Mouse (Mus musculus) limb, embryonic 10.5 days (tissue): Measurements from ENCODE around the gene Dpp4. TPM values are rescaled to one million over a fixed set of nuclear protein-coding genes. Genes with fewer than 3 reads are reported as not detected.

Experiments used
- DNase-seq: peaks from one replicate; pipeline ENCODE4 v3.0.0-alpha.2; 2017; ENCODE audit warnings: low spot score
- H3K27ac ChIP-seq: fragments of 300-500 bp; sonication (generic); 2 replicates; pipeline ENCODE4 v1.5.1; 2016; ENCODE audit warnings: mild to moderate bottlenecking
- H3K27me3 ChIP-seq: fragments of 300-500 bp; sonication (generic); 2 replicates; pipeline ENCODE4 v1.6.1; 2016; ENCODE audit warnings: low read depth, mild to moderate bottlenecking; ENCODE audit not compliant: poor library complexity, severe bottlenecking
- H3K36me3 ChIP-seq: fragments of 300-500 bp; sonication (generic); 2 replicates; pipeline ENCODE4 v1.6.1; 2016; ENCODE audit warnings: mild to moderate bottlenecking, moderate library complexity
- H3K4me1 ChIP-seq: fragments of 300-500 bp; sonication (generic); 2 replicates; pipeline ENCODE4 v1.6.1; 2016
- H3K4me3 ChIP-seq: fragments of 300-500 bp; sonication (generic); 2 replicates; pipeline ENCODE4 v1.5.1; 2016; ENCODE audit warnings: mild to moderate bottlenecking, moderate library complexity
- H3K9me3 ChIP-seq: fragments of 300-500 bp; sonication (generic); replicated peaks from 2 replicates; pipeline ENCODE4 v1.6.1; 2016; ENCODE audit warnings: mild to moderate bottlenecking
- WGBS: fragments of 180-500 bp; shearing (Covaris S2); methylation state at CpG from one replicate; pipeline ENCODE4 v1.1.7; 2016; 5-methylcytosine and 5-hydroxymethylcytosine counted together
- polyA plus RNA-seq: library from polyadenylated mRNA; unstranded; fragments of >200 nt; fragmentation: Nextera tagmentation; extraction: Ambion mirVana; gene quantifications from 2 replicates; pipeline ENCODE4 v1.2.1, GENCODE M21; 2016

Dpp4 gene
- polyA plus RNA-seq, 1 experiment from 2014 or later, result 0.23 TPM

DNA sequence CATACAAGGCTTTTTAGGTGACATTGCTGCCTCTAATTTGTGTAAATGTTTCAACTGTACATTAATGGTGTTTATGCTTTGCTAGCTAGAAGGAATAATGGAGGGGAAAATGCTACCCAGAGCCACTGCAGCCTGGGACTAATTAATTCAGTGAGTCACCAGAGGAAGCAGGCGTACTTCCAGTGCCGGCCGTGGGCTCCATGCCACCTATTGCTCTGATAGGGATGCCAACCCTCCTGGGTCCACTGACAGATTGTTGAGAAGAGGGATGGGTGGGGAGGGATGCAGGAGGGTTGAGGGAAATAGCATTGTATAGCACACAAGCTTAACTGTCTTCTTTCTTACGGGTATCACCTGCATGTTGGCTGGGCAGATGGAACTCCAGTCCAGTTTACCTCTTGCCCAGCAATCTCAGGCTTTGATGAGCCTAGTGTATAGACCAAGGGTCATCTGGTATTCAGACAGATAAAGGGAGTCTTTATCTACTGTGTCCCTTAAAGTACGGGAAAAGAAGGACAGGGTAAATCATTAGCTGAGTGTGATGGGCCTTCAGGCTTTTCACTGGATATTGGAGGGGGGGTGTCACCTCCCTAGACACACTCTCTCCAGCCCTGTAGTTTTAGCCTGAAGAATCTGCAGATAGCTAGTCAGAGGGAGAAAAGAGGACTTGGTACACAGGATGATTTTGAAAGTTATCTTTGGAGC is 43.5 kb downstream of the Dpp4 start:
- H3K4me3 ChIP-seq, result no peak overlapping the region
- H3K27ac ChIP-seq, result no peak overlapping the region
- no peaks in the 10 kb centered on the region for H3K9me3 ChIP-seq
- no peaks in the 10 kb centered on the region for H3K27me3 ChIP-seq
- H3K36me3 ChIP-seq, result no peaks in the 10 kb centered on the region
- H3K4me1 ChIP-seq, result no peaks in the 10 kb centered on the region
- 87% methylated on average over 5 of the region's 5 CpGs for WGBS
- DNase-seq, result no peak

DNA sequence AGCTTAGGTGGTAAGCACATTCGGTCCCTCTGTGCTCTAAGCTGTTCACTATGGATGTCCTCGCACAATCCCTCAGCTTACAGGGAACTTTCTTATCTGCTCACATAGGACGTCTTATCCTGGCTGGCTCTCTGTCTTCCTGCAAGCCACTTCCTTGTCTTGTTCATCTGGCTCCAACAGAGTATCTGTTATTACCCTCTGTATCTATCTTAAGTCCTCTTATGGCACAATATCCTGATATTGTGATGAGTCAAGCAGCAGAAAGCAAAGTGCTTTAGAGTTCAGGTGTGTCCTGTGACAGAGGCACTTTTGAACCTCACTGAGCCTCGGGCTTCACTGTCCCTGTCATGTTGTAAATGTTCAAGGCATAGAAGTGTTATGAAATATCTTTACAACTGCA is 48.4 kb downstream of the Dpp4 start:
- WGBS, result 86% methylated on average over 4 of the region's 4 CpGs
- Histone ChIP-seq H3K36me3 (no peaks in the 10 kb centered on the region), H3K4me1 (no peaks in the 10 kb centered on the region), H3K4me3 (no peak overlapping the region), H3K27ac (no peak overlapping the region), H3K27me3 (no peaks in the 10 kb centered on the region), H3K9me3 (no peaks in the 10 kb centered on the region)
- no peak for DNase-seq

DNA sequence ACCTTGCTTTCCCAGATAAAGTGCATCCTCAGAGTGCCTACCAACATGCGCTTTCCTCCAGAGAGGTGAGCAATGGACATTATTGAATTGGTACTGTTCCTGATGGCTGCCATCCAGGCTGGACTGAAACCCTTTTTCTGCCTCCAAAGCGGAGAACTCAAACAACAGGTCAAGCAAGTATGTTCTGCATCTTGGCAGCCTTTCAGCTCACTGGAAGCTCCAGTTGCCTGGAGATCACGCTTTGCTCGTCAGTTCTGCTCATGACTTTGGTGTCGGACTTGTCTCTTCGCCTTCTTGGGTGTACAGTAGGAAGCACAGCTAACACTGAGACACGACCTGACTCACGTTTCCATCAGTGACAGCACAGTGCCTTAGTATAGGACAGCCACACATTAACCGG is 49.8 kb downstream of the Dpp4 start:
- Histone ChIP-seq H3K4me3 (no peak overlapping the region), H3K4me1 (no peaks in the 10 kb centered on the region), H3K27me3 (no peaks in the 10 kb centered on the region), H3K36me3 (no peaks in the 10 kb centered on the region), H3K27ac (no peak overlapping the region), H3K9me3 (no peaks in the 10 kb centered on the region)
- 93% methylated on average over 9 of the region's 9 CpGs for WGBS
- DNase-seq, result no peak

DNA sequence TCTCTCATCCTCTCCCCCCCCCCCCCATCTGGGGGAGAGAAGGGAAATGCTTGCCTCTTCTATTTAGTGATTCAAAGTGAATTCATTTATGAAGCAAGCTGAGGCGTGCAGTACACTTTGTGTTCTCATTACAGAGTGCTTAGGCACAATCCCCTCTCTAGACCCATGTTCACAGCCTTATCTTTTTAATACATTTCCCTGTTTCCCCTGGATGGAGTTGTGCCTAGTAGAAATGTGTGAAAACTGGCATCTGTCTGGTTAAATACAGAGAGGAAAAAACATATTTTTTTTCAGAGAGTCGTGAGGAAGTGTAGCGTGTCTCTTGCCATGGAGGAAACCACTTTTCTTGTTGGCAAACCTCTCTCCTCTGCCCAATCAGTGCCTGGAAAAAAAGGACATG is 50.5 kb downstream of the Dpp4 start:
- no peaks in the 10 kb centered on the region for H3K36me3 ChIP-seq
- H3K27ac ChIP-seq, result no peak overlapping the region
- H3K4me3 ChIP-seq, result no peak overlapping the region
- 98% methylated on average over 3 of the region's 3 CpGs for WGBS
- no peaks in the 10 kb centered on the region for H3K9me3 ChIP-seq
- H3K27me3 ChIP-seq, result no peaks in the 10 kb centered on the region
- DNase-seq, result no peak
- H3K4me1 ChIP-seq, result no peaks in the 10 kb centered on the region

DNA sequence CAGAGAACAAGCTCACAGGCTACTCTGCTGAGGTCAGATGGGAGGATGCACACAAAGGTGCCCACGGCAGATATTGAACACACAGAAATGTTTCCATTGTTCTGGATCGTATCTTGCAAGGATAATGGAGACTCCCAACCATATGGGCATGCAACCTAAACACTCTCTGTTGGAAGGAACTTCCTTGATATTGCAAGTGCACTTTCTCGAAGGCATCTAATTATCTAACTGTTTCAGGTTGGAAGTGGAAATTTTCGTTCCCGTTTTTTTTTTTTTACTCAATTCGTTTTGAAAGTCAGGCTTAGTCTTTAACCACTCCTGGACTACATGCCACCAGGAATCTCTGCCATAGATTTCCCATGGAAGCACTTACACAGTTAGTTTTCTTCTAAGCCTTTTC is 51.2 kb downstream of the Dpp4 start:
- Histone ChIP-seq H3K27ac (no peak overlapping the region), H3K27me3 (no peaks in the 10 kb centered on the region), H3K4me1 (0 out of 2 replicates have a peak, but pooled peaks cover under 1% of the 10 kb centered on the region), H3K9me3 (no peaks in the 10 kb centered on the region), H3K4me3 (no peak overlapping the region), H3K36me3 (no peaks in the 10 kb centered on the region)
- WGBS, result 84% methylated on average over 6 of the region's 6 CpGs
- no peak for DNase-seq

DNA sequence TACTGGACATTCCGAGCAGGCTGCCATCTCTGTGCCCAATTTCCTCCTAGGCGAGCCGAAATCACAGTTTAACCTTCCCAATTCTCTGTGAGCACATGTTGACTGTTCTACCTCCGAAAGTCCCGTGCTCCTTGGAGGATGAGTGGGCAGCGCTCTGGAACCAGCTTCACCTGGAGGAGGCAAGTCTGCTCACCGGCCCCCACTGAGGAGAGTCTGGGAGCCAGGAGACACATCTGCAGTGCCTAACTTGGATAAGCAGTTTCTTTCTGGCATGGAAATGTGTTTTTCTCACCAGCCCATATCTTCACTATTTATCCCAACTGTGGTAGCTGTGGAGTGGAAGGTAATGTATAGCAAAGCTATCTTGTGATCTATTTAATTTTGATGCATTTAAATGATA is 54.8 kb downstream of the Dpp4 start:
- no peaks in the 10 kb centered on the region for H3K27me3 ChIP-seq
- H3K27ac ChIP-seq, result no peak overlapping the region
- H3K36me3 ChIP-seq, result no peaks in the 10 kb centered on the region
- DNase-seq, result no peak
- H3K4me3 ChIP-seq, result no peak overlapping the region
- no peaks in the 10 kb centered on the region for H3K9me3 ChIP-seq
- WGBS, result 93% methylated on average over 7 of the region's 7 CpGs
- H3K4me1 ChIP-seq, result peaks cover 8% of the 10 kb centered on the region; the same call in 1 of the 2 replicates

DNA sequence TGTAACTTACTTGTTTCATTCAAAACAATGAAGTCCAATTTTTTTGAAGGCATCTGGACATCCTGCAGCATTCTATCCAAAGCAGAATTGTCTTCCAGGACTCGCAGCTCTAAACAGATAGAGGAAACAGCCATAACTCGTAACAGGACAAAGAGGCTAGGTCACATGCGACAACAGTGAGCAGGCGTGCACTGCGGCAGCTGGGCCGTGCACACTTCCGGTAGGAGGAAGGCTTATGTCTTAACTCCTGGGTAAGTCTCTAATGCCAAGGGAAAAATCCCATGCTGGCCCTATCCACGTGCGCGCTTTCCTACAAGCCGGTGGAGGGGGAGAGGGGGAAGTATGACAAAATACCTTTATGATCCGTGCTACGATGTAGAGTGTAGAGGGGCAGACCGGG is 55.4 kb downstream of the Dpp4 start:
- no peak for DNase-seq
- no peaks in the 10 kb centered on the region for H3K36me3 ChIP-seq
- WGBS, result 91% methylated on average over 14 of the region's 14 CpGs
- H3K4me1 ChIP-seq, result peaks cover 8% of the 10 kb centered on the region; the same call in 1 of the 2 replicates
- H3K27me3 ChIP-seq, result no peaks in the 10 kb centered on the region
- no peak overlapping the region for H3K4me3 ChIP-seq
- no peaks in the 10 kb centered on the region for H3K9me3 ChIP-seq
- H3K27ac ChIP-seq, result no peak overlapping the region

DNA sequence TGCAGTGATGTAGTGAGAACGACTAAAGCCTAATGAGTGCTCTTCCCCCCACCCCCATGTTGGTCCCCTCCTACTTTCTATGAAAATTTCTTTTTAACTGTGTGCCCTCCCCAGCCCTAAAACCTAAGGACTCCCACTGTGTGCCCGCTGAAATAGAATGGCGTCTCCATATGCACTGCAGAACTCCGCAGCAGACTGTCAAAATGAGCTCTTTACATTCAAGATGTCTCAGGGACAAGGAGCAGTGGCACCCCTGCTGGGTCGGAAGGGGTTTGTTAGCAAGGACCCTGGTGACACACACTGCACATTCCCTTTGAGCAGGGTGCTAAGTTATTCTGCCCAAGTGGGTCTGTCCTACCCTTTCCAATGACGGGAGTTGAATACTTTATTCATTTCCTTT is 56.3 kb downstream of the Dpp4 start:
- Histone ChIP-seq H3K4me1 (peaks cover 8% of the 10 kb centered on the region; the same call in 1 of the 2 replicates), H3K4me3 (no peak overlapping the region), H3K27me3 (no peaks in the 10 kb centered on the region), H3K9me3 (no peaks in the 10 kb centered on the region), H3K27ac (no peak overlapping the region), H3K36me3 (no peaks in the 10 kb centered on the region)
- 58% methylated on average over 6 of the region's 6 CpGs for WGBS
- DNase-seq, result no peak

DNA sequence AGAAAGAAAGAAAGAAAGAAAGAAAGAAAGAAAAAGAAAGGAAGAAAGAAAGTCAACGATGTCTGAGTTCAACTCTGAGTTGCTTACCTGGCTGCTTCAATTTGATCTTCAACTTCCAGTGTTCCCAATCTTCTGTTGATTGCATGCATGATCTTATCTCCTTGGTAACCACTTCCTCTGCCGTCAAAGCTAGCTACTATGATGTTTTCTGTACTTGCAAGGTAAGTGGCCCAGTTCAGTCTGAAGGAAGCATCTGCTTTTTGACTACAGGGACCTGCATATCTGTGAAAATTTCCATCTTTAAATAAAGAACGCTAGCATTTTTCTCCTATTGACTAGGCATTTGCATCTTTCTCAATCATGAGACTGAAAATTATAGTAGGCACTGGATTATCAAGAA is 60.0 kb downstream of the Dpp4 start:
- WGBS, result 82% methylated on average over 3 of the region's 3 CpGs
- H3K27me3 ChIP-seq, result no peaks in the 10 kb centered on the region
- H3K4me1 ChIP-seq, result peaks cover 8% of the 10 kb centered on the region; the same call in 1 of the 2 replicates
- DNase-seq, result no peak
- no peaks in the 10 kb centered on the region for H3K9me3 ChIP-seq
- H3K36me3 ChIP-seq, result no peaks in the 10 kb centered on the region
- H3K27ac ChIP-seq, result no peak overlapping the region
- H3K4me3 ChIP-seq, result no peak overlapping the region

DNA sequence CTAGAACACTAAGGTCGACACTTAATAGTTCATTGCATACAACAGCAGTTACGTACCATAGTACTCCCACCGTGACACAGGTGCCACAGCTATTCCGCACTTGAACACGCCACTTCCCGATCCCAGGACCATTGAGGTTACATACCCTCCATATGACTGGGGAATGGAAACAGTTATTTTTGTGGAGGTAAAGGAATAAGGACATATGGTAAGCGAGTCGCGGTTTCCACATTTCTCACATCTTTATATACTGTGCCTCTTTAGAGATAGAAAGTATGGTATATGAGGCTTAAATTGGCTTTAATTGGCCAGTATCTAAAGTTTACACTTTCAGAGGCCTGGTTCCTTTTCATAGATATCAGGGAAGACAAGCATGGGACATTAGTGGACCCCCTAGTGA is 64.3 kb downstream of the Dpp4 start:
- Histone ChIP-seq H3K9me3 (no peaks in the 10 kb centered on the region), H3K36me3 (no peaks in the 10 kb centered on the region), H3K4me3 (no peak overlapping the region), H3K27ac (no peak overlapping the region), H3K27me3 (no peaks in the 10 kb centered on the region), H3K4me1 (no peaks in the 10 kb centered on the region)
- DNase-seq, result no peak
- 96% methylated on average over 9 of the region's 9 CpGs for WGBS

DNA sequence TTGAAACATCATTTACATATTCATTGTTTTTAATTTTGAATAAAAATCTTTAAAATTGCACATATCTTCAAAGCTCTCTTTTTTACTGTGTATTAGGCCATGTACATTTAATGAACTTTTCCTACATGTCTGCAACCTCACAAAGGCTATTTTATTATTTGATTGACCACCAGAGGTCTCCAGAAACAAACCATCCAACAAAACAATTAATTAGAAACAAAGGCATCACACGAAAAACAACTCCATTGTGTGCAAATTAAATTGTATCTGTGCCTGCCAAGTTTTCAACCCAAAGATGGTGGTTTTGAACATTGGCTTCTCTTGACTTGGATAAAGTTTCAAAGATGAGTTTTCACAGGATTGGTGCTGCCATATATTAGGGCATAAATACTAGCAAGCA is 65.3 kb downstream of the Dpp4 start:
- Histone ChIP-seq H3K27ac (no peak overlapping the region), H3K4me1 (no peaks in the 10 kb centered on the region), H3K36me3 (no peaks in the 10 kb centered on the region), H3K27me3 (0 out of 2 replicates have a peak, but pooled peaks cover 3% of the 10 kb centered on the region), H3K9me3 (no peaks in the 10 kb centered on the region), H3K4me3 (no peak overlapping the region)
- no peak for DNase-seq
- WGBS, result 35% methylated on average over 1 of the region's 1 CpGs

DNA sequence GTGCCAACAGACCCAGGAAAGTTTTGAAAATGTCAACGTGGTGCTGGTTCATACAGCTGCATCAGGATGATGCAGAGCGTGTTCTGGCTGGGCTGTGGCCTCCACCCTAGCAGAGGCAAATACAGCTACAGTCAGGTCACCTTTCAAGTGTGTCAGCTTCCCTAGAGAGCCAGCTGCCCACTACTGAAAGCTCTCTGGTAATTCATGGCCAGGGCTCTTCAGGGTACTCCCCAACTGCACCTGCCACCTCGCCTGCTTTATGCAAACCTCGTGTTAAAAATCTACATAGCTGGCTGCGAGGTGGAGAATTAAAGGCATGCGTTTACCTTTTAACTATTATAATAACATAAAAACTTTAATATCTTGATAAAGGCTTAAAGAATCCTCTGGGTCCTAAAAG is 67.7 kb downstream of the Dpp4 start:
- H3K27me3 ChIP-seq, result 0 out of 2 replicates have a peak, but pooled peaks cover 4% of the 10 kb centered on the region
- WGBS, result 60% methylated on average over 6 of the region's 6 CpGs

DNA sequence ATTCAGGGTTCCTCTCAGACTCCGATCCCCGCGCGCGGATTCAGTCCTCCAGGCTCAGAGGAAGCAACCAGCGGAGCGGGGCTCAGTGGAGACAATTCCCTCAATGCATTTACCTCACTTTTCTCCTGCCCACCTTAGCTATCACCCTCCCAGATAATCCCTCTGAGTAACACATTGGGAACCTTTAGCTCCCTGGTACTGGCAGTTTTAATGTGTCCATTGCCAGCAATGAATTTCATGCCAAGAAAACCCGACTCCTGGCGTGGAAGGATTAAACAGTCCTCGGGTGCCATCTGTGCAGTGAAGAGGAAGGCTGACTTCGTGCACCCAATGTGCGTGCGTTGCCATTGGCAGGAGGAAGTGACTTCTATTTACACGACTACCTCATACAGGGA is 70.3 kb downstream of the Dpp4 start:
- H3K27me3 ChIP-seq, result 0 out of 2 replicates have a peak, but pooled peaks cover 4% of the 10 kb centered on the region
- no peaks in the 10 kb centered on the region for H3K4me1 ChIP-seq
- no peak for DNase-seq
- H3K9me3 ChIP-seq, result no peaks in the 10 kb centered on the region
- no peak overlapping the region for H3K27ac ChIP-seq
- H3K36me3 ChIP-seq, result no peaks in the 10 kb centered on the region
- no peak overlapping the region for H3K4me3 ChIP-seq
- 59% methylated on average over 14 of the region's 14 CpGs for WGBS

More for the DNA sequence above, 67.7 kb downstream of the Dpp4 start:
- no peak for DNase-seq
- H3K4me3 ChIP-seq, result no peak overlapping the region
- no peaks in the 10 kb centered on the region for H3K9me3 ChIP-seq
- H3K4me1 ChIP-seq, result no peaks in the 10 kb centered on the region
- H3K36me3 ChIP-seq, result no peaks in the 10 kb centered on the region
- H3K27ac ChIP-seq, result no peak overlapping the region
